Mouse (Mus musculus): Measurements from ENCODE around the gene Ckmt2.

GRCm38 (mm10) chr13:91917835-91918234, 41.1 kb upstream of the Ckmt2 start:
- TF ChIP-seq CTCF (IDR thresholded peaks at IDR 0.05; ENCODE audit: extremely low read depth, insufficient read length, insufficient replicate concordance, low read depth, low read length) (no peak), POLR2A (IDR thresholded peaks at IDR 0.05; ENCODE audit: low read depth, low read length) (no peak)

All from small intestine, adult 2 months (tissue).